ENCODE assay signal across 13 mouse cellular contexts in the genomic region with DNA sequence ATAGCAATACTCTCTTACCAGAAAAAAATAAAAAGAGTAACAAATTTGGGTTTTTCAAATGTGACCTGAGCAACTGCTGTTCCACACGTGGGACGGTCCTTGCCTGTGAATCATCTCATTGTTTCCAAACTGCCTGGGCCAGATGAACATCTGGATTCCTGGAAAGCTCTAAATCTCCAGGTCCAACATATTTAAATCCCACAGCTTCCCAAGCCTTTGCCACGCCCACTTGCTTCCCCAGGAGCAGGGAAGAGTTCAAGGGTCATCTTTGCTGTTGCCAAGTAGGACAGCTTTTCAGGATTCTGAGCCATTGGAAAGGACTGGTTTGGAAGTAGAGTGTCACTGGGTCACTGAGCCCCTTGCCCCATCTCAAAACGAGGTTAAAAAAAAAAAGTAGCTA.
DNase-seq lines count a peak whose midpoint lies in the region; ATAC-seq lines count a peak whose summit lies in the region.
"Had no signal": no experiment of that assay in that cellular context is flagged by ENCODE, and none has a peak within 500 bp of the region (broad histone marks: within the 10 kb centered on the region; RNA-seq: fewer than 3 reads in every experiment).

No protein-coding gene starts in this region.

- no peaks in the 10 kb centered on the region for H3K27me3 ChIP-seq in heart, embryonic 10.5 days (ENCODE audit: insufficient read depth, poor library complexity, severe bottlenecking)
- no peaks in the 10 kb centered on the region for H3K27me3 ChIP-seq in midbrain, embryonic 14.5 days (ENCODE audit: control insufficient read depth, insufficient read depth, low read length)
- H3K27me3 ChIP-seq in midbrain, embryonic 11.5 days (ENCODE audit: control insufficient read depth, insufficient read depth, low read length): no peaks in the 10 kb centered on the region
- H3K27me3 ChIP-seq: forebrain, embryonic 12.5 days; heart, embryonic 15.5 days; limb, embryonic 12.5 days had no signal

- no peak overlapping the region for H3K4me3 ChIP-seq in heart, embryonic 10.5 days
- no peak overlapping the region for H3K4me3 ChIP-seq in midbrain, embryonic 14.5 days (replicated peaks; ENCODE audit: low read depth, low read length)
- no peak overlapping the region for H3K4me3 ChIP-seq in midbrain, embryonic 11.5 days (ENCODE audit: low read depth, low read length)
- H3K4me3 ChIP-seq: forebrain, embryonic 12.5 days; heart, embryonic 15.5 days; limb, embryonic 12.5 days had no signal

- WGBS in heart, embryonic 10.5 days: 71% methylated on average over 4 of the region's 4 CpGs
- WGBS in midbrain, embryonic 14.5 days: 53% methylated on average over 4 of the region's 4 CpGs
- 46% methylated on average over 4 of the region's 4 CpGs for WGBS in midbrain, embryonic 11.5 days

- no peak overlapping the region for H3K4me2 ChIP-seq in midbrain, embryonic 14.5 days (ENCODE audit: low read length)
- no peak overlapping the region for H3K4me2 ChIP-seq in midbrain, embryonic 11.5 days
- H3K4me2 ChIP-seq: forebrain, embryonic 12.5 days; heart, embryonic 15.5 days; limb, embryonic 12.5 days had no signal

- no peak overlapping the region for H3K27ac ChIP-seq in heart, embryonic 10.5 days
- 0 out of 2 replicates have a peak overlapping the region, but pooled peaks have one; percentile 8 for H3K27ac ChIP-seq in midbrain, embryonic 14.5 days (replicated peaks; ENCODE audit: low read depth, low read length)
- no peak overlapping the region for H3K27ac ChIP-seq in midbrain, embryonic 11.5 days (ENCODE audit: low read depth, low read length)
- H3K27ac ChIP-seq: heart, embryonic 15.5 days had no signal

- no peak for ATAC-seq in midbrain, embryonic 14.5 days (ENCODE audit: low FRiP score, low TSS enrichment)
- no peak for ATAC-seq in midbrain, embryonic 11.5 days (ENCODE audit: low FRiP score)

- H3K36me3 ChIP-seq in heart, embryonic 10.5 days: no peaks in the 10 kb centered on the region
- peaks cover 75% of the 10 kb centered on the region for H3K36me3 ChIP-seq in midbrain, embryonic 14.5 days (ENCODE audit: control insufficient read depth, insufficient read depth, low read length)
- H3K36me3 ChIP-seq in midbrain, embryonic 11.5 days (ENCODE audit: control insufficient read depth, insufficient read depth, low read length): peaks cover 33% of the 10 kb centered on the region
- H3K36me3 ChIP-seq: heart, embryonic 15.5 days had no signal

- no peaks in the 10 kb centered on the region for H3K9me3 ChIP-seq in heart, embryonic 10.5 days
- no peaks in the 10 kb centered on the region for H3K9me3 ChIP-seq in midbrain, embryonic 14.5 days (ENCODE audit: control insufficient read depth, low read length)
- H3K9me3 ChIP-seq in midbrain, embryonic 11.5 days (ENCODE audit: control insufficient read depth, low read length): no peaks in the 10 kb centered on the region
- H3K9me3 ChIP-seq: forebrain, embryonic 12.5 days; heart, embryonic 15.5 days; limb, embryonic 12.5 days had no signal

- DNase-seq in heart, adult 11 months: peak; percentile 88
- DNase-seq in heart, embryonic 10.5 days (ENCODE audit: low spot score): no peak
- DNase-seq in midbrain, embryonic 14.5 days: no peak
- DNase-seq in midbrain, embryonic 11.5 days (ENCODE audit: low spot score, missing footprints): no peak
- peak; percentile 5 for DNase-seq in gonadal fat pad, adult 2 months (ENCODE audit: low read depth)
- DNase-seq in skeletal muscle tissue, adult 2 months (ENCODE audit: low read depth, low spot score): peak; percentile 12
- DNase-seq in B cell, adult 2 months: no peak
- DNase-seq in layer of hippocampus, postnatal 10 days (ENCODE audit: low spot score in 2 of 2): no peak
- DNase-seq: cerebellum, postnatal 36 days; lung, postnatal 4 days had no signal

- no peaks in the 10 kb centered on the region for H3K4me1 ChIP-seq in heart, embryonic 10.5 days
- H3K4me1 ChIP-seq in midbrain, embryonic 14.5 days (ENCODE audit: control insufficient read depth, insufficient read depth, low read length): 0 out of 2 replicates have a peak, but pooled peaks cover 4% of the 10 kb centered on the region
- no peaks in the 10 kb centered on the region for H3K4me1 ChIP-seq in midbrain, embryonic 11.5 days (ENCODE audit: control insufficient read depth, insufficient read depth, low read length)
- H3K4me1 ChIP-seq: heart, embryonic 15.5 days had no signal

- no peak overlapping the region for H3K9ac ChIP-seq in midbrain, embryonic 14.5 days (replicated peaks; ENCODE audit: low read length)
- no peak overlapping the region for H3K9ac ChIP-seq in midbrain, embryonic 11.5 days (ENCODE audit: low read length)
- H3K9ac ChIP-seq: forebrain, embryonic 12.5 days; heart, embryonic 15.5 days; limb, embryonic 12.5 days had no signal

Comparison
In these comparisons a context has a peak if more than half of its experiments do, and no peak if none do; other contexts are left out.
1. DNase-seq: peak in heart, adult 11 months (single experiment), gonadal fat pad, adult 2 months (single experiment) and skeletal muscle tissue, adult 2 months (single experiment); none in heart, embryonic 10.5 days (single experiment), midbrain, embryonic 14.5 days (single experiment), midbrain, embryonic 11.5 days (single experiment), B cell, adult 2 months (0 of 2) and layer of hippocampus, postnatal 10 days (0 of 2).